8 mouse cellular contexts compared by ENCODE assay signal in genomic region chr11:86584898-86585597, GRCm38 (mm10). TPM values are rescaled to one million over a fixed set of nuclear protein-coding genes. Genes with fewer than 3 reads are reported as not detected.
A peak's percentile ranks its signal among the peaks of the same experiment; 100 is the strongest.
DNase-seq lines count a peak whose midpoint lies in the region; ATAC-seq and TF ChIP-seq lines count a peak whose summit lies in the region.

No protein-coding gene starts in this region.

- WGBS in heart, embryonic 11.5 days (ENCODE audit: insufficient replicate concordance) = 56% methylated on average over 7 of the region's 7 CpGs
- 51% methylated on average over 7 of the region's 7 CpGs for WGBS in lung, embryonic 14.5 days
- WGBS in embryonic facial prominence, embryonic 14.5 days = 69% methylated on average over 7 of the region's 7 CpGs
- 63% methylated on average over 7 of the region's 7 CpGs for WGBS in stomach, embryonic 14.5 days
- WGBS in midbrain, embryonic 11.5 days = 60% methylated on average over 7 of the region's 7 CpGs

- no peak for ATAC-seq in heart, embryonic 11.5 days (replicated peaks; ENCODE audit: insufficient number of reproducible peaks, low FRiP score, low TSS enrichment)
- no peak for ATAC-seq in lung, embryonic 14.5 days (ENCODE audit: insufficient read depth)
- ATAC-seq in embryonic facial prominence, embryonic 14.5 days (ENCODE audit: low read depth) = no peak
- ATAC-seq in stomach, embryonic 14.5 days (ENCODE audit: insufficient number of reproducible peaks, insufficient read depth, low FRiP score, low read depth) = no peak
- no peak for ATAC-seq in erythroid progenitor cell, adult 5-6 weeks (replicated peaks; ENCODE audit: low FRiP score, poor library complexity, severe bottlenecking)
- no peak for ATAC-seq in midbrain, embryonic 11.5 days (ENCODE audit: low FRiP score)

- no peak for TF ChIP-seq CTCF in lung, embryonic 14.5 days (IDR thresholded peaks at IDR 0.05; ENCODE audit: low read depth)

- peak overlapping the region; percentile 94 for H3K27ac ChIP-seq in heart, embryonic 11.5 days (ENCODE audit: low read depth, low read length)
- peak overlapping the region; percentile 78 for H3K27ac ChIP-seq in lung, embryonic 14.5 days (ENCODE audit: low read depth)
- peak overlapping the region; percentile 65; the same call in 1 of the 2 replicates for H3K27ac ChIP-seq in embryonic facial prominence, embryonic 14.5 days (replicated peaks; ENCODE audit: low read depth, low read length)
- peak overlapping the region; percentile 98 for H3K27ac ChIP-seq in stomach, embryonic 14.5 days (ENCODE audit: low read length)
- H3K27ac ChIP-seq in midbrain, embryonic 11.5 days (ENCODE audit: low read depth, low read length) = no peak overlapping the region

- no peaks in the 10 kb centered on the region for H3K27me3 ChIP-seq in heart, embryonic 11.5 days (ENCODE audit: control insufficient read depth, insufficient read depth, low read length)
- no peaks in the 10 kb centered on the region for H3K27me3 ChIP-seq in lung, embryonic 14.5 days (ENCODE audit: insufficient read depth, low read length)
- H3K27me3 ChIP-seq in embryonic facial prominence, embryonic 14.5 days (replicated peaks; ENCODE audit: control insufficient read depth, insufficient read depth, low read length) = no peaks in the 10 kb centered on the region
- H3K27me3 ChIP-seq in stomach, embryonic 14.5 days (ENCODE audit: control insufficient read depth, insufficient read depth, low read length) = no peaks in the 10 kb centered on the region
- no peaks in the 10 kb centered on the region for H3K27me3 ChIP-seq in midbrain, embryonic 11.5 days (ENCODE audit: control insufficient read depth, insufficient read depth, low read length)

- peak overlapping the region; percentile 76 for H3K4me2 ChIP-seq in heart, embryonic 11.5 days
- H3K4me2 ChIP-seq in lung, embryonic 14.5 days = peak overlapping the region; percentile 63
- H3K4me2 ChIP-seq in embryonic facial prominence, embryonic 14.5 days (ENCODE audit: low read depth, low read length) = peak overlapping the region; percentile 49
- H3K4me2 ChIP-seq in stomach, embryonic 14.5 days (replicated peaks; ENCODE audit: low read depth, low read length) = peak overlapping the region; percentile 59
- H3K4me2 ChIP-seq in midbrain, embryonic 11.5 days = no peak overlapping the region

- H3K36me3 ChIP-seq in heart, embryonic 11.5 days (ENCODE audit: control insufficient read depth, insufficient read depth, low read length) = no peaks in the 10 kb centered on the region
- H3K36me3 ChIP-seq in lung, embryonic 14.5 days (ENCODE audit: insufficient read depth) = no peaks in the 10 kb centered on the region
- H3K36me3 ChIP-seq in embryonic facial prominence, embryonic 14.5 days (ENCODE audit: control insufficient read depth, insufficient read depth, low read length) = peaks cover 6% of the 10 kb centered on the region; the same call in 1 of the 2 replicates
- H3K36me3 ChIP-seq in stomach, embryonic 14.5 days (ENCODE audit: control insufficient read depth, insufficient read depth, low read length) = no peaks in the 10 kb centered on the region
- H3K36me3 ChIP-seq in midbrain, embryonic 11.5 days (ENCODE audit: control insufficient read depth, insufficient read depth, low read length) = no peaks in the 10 kb centered on the region

- intact Hi-C loops in heart, postnatal 10 days (cut with DNase I) = no loop called here

- peaks cover 23% of the 10 kb centered on the region for H3K4me1 ChIP-seq in heart, embryonic 11.5 days (ENCODE audit: control insufficient read depth, insufficient read depth, low read length)
- H3K4me1 ChIP-seq in lung, embryonic 14.5 days (ENCODE audit: insufficient read depth) = peaks cover 5% of the 10 kb centered on the region; the same call in 1 of the 2 replicates
- peaks cover 12% of the 10 kb centered on the region for H3K4me1 ChIP-seq in embryonic facial prominence, embryonic 14.5 days (ENCODE audit: control insufficient read depth, insufficient read depth, low read length)
- peaks cover 14% of the 10 kb centered on the region for H3K4me1 ChIP-seq in stomach, embryonic 14.5 days (ENCODE audit: control insufficient read depth, insufficient read depth, low read length)
- H3K4me1 ChIP-seq in midbrain, embryonic 11.5 days (ENCODE audit: control insufficient read depth, insufficient read depth, low read length) = peaks cover 8% of the 10 kb centered on the region; the same call in 1 of the 2 replicates

- no peaks in the 10 kb centered on the region for H3K9me3 ChIP-seq in heart, embryonic 11.5 days (replicated peaks; ENCODE audit: control insufficient read depth, low read length)
- no peaks in the 10 kb centered on the region for H3K9me3 ChIP-seq in lung, embryonic 14.5 days (ENCODE audit: low read depth, low read length)
- no peaks in the 10 kb centered on the region for H3K9me3 ChIP-seq in embryonic facial prominence, embryonic 14.5 days (ENCODE audit: control insufficient read depth, low read length)
- H3K9me3 ChIP-seq in stomach, embryonic 14.5 days (ENCODE audit: control insufficient read depth, low read depth, low read length) = no peaks in the 10 kb centered on the region
- no peaks in the 10 kb centered on the region for H3K9me3 ChIP-seq in midbrain, embryonic 11.5 days (ENCODE audit: control insufficient read depth, low read length)

- DNase-seq in heart, postnatal 10 days = no peak
- DNase-seq in lung, embryonic 14.5 days = no peak
- no peak for DNase-seq in lung, adult 18-20 months
- no peak for DNase-seq in embryonic facial prominence, embryonic 14.5 days (ENCODE audit: low spot score)
- no peak for DNase-seq in midbrain, embryonic 11.5 days (ENCODE audit: low spot score, missing footprints)

- peak overlapping the region; percentile 56 for H3K4me3 ChIP-seq in heart, embryonic 11.5 days (ENCODE audit: low read depth, low read length)
- H3K4me3 ChIP-seq in lung, embryonic 14.5 days (ENCODE audit: low read depth, low read length) = peak overlapping the region; percentile 37
- peak overlapping the region; percentile 39 for H3K4me3 ChIP-seq in embryonic facial prominence, embryonic 14.5 days (ENCODE audit: low read depth, low read length)
- H3K4me3 ChIP-seq in stomach, embryonic 14.5 days (ENCODE audit: low read depth, low read length) = peak overlapping the region; percentile 49
- H3K4me3 ChIP-seq in midbrain, embryonic 11.5 days (ENCODE audit: low read depth, low read length) = no peak overlapping the region

- H3K9ac ChIP-seq in heart, embryonic 11.5 days (ENCODE audit: low read depth, low read length) = peak overlapping the region; percentile 88
- H3K9ac ChIP-seq in lung, embryonic 14.5 days = peak overlapping the region; percentile 67
- peak overlapping the region; percentile 52 for H3K9ac ChIP-seq in embryonic facial prominence, embryonic 14.5 days (ENCODE audit: low read depth, low read length)
- H3K9ac ChIP-seq in stomach, embryonic 14.5 days (replicated peaks; ENCODE audit: low read depth, low read length) = peak overlapping the region; percentile 80
- no peak overlapping the region for H3K9ac ChIP-seq in midbrain, embryonic 11.5 days (ENCODE audit: low read length)

RNA-seq across cellular contexts. Expression of gene Tubd1, which starts 40.3 kb away (rescaled TPM):
- 10.6 and 12.2 TPM in 2 replicates for polyA plus RNA-seq in heart, embryonic 11.5 days (2014; fragmentation: Nextera tagmentation; extraction: Ambion mirVana)
- 1 to 10 TPM; 5.5 to 6.2 TPM for total RNA-seq in heart, postnatal 10 days (2021)
- 14.2 and 14.7 TPM in 2 replicates for polyA plus RNA-seq in lung, embryonic 14.5 days (2014; fragmentation: Nextera tagmentation; extraction: Ambion mirVana)
- 10.8 and 12.7 TPM in 2 replicates for polyA plus RNA-seq in embryonic facial prominence, embryonic 14.5 days (2014; fragmentation: Nextera tagmentation; extraction: Ambion mirVana)
- 9.9 and 10.0 TPM in 2 replicates for polyA plus RNA-seq in stomach, embryonic 14.5 days (2014; fragmentation: Nextera tagmentation; extraction: Ambion mirVana)
- total RNA-seq in erythroid progenitor cell, adult 5-6 weeks (2015; ENCODE audit: low replicate concordance) = 18.0 and 20.1 TPM in 2 replicates
- total RNA-seq in erythroid progenitor cell, adult 5-6 weeks (2017; ENCODE audit: low replicate concordance) = 16.4 and 31.6 TPM in 2 replicates
- polyA plus RNA-seq in midbrain, embryonic 11.5 days (2014; fragmentation: Nextera tagmentation; extraction: Ambion mirVana) = 11.2 and 15.1 TPM in 2 replicates

RNA-seq across cellular contexts. Expression of gene Rps6kb1, which starts 40.4 kb away (rescaled TPM):
- 43.4 and 50.0 TPM in 2 replicates for polyA plus RNA-seq in heart, embryonic 11.5 days (2014; fragmentation: Nextera tagmentation; extraction: Ambion mirVana)
- total RNA-seq in heart, postnatal 10 days (2021) = 10 to 100 TPM; 26.0 to 29.2 TPM
- polyA plus RNA-seq in lung, embryonic 14.5 days (2014; fragmentation: Nextera tagmentation; extraction: Ambion mirVana) = 58.8 and 66.5 TPM in 2 replicates
- polyA plus RNA-seq in embryonic facial prominence, embryonic 14.5 days (2014; fragmentation: Nextera tagmentation; extraction: Ambion mirVana) = 60.5 and 66.1 TPM in 2 replicates
- 60.3 and 60.8 TPM in 2 replicates for polyA plus RNA-seq in stomach, embryonic 14.5 days (2014; fragmentation: Nextera tagmentation; extraction: Ambion mirVana)
- total RNA-seq in erythroid progenitor cell, adult 5-6 weeks (2015; ENCODE audit: low replicate concordance) = 34.4 and 42.5 TPM in 2 replicates
- 43.0 and 73.8 TPM in 2 replicates for total RNA-seq in erythroid progenitor cell, adult 5-6 weeks (2017; ENCODE audit: low replicate concordance)
- polyA plus RNA-seq in midbrain, embryonic 11.5 days (2014; fragmentation: Nextera tagmentation; extraction: Ambion mirVana) = 54.1 and 62.2 TPM in 2 replicates
